Mouse (Mus musculus): ENCODE measurements around the gene Slc25a1. TPM values are rescaled to one million over a fixed set of nuclear protein-coding genes. Genes with fewer than 3 reads are reported as not detected.
"Not testable (repeated sequence)": the region's sequence is repeated elsewhere in the genome, so short reads cannot be mapped to it uniquely, and the experiment has no call there.

The Slc25a1 gene
- polyA plus RNA-seq (2012; rRNA removed): 110 and 126 TPM in 2 replicates

DNA sequence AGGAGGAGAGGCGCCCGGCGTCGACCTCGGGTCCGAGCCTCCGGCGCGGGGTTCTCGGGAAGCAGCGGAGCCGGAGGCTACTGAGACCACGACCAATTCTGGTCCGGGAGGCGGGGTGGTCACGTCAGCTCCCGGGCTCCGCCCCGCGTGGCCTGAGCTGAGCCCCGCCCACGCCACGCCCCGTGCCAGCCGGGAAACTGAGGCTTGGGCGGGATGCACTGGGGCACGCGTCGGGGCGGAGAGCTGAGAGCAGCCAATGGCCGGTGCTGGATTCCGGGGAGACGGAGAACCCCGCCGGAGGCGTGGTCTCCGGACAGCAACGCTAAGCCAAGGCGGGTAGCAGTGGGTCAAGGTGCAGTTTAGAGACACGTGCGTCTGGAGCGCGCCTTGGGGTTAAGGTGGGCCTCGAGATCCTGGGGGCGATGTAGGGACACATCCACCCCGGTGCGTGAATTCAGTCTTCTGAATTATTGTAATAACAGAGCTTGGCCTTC, at the start of gene Slc25a1:
Slc25a1 (minus strand) TSS at position 133 of the 494 bp plus-strand sequence.
- peak; percentile 89 for DNase-seq (ENCODE audit: low read depth)
- TF ChIP-seq CTCF (IDR thresholded peaks at IDR 0.05; ENCODE audit: borderline replicate concordance, extremely low read depth, insufficient read depth, insufficient read length) (no peak), POLR2A (IDR thresholded peaks at IDR 0.05; ENCODE audit: borderline replicate concordance, extremely low read depth, insufficient read depth, insufficient read length, poor library complexity, severe bottlenecking) (peak; percentile 19; the same call in 1 of the 2 replicates)

DNA sequence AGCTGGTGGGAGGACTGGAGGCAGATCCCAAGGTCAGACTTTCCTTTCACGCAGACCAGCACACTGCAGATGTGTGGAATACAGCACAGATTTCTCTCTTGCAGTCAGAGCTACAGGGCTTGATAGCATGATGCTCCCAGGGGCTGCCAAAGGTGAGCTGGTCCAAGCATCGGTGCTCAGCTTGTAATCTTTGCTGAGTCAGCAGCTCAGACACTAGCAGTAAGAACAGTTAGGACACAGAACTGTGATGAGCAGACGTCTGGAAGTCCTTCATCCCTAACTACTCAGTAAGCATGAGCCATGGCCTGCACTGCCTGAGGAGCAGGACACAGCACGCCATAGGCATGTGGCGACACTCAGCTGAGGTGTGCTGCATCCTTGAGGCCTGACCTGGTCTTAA, 43.8 kb upstream of the Slc25a1 start:
- DNase-seq (ENCODE audit: low read depth): no peak
- TF ChIP-seq CTCF (IDR thresholded peaks at IDR 0.05; ENCODE audit: borderline replicate concordance, extremely low read depth, insufficient read depth, insufficient read length): no peak
- TF ChIP-seq POLR2A (IDR thresholded peaks at IDR 0.05; ENCODE audit: borderline replicate concordance, extremely low read depth, insufficient read depth, insufficient read length, poor library complexity, severe bottlenecking): no peak

- no peak for TF ChIP-seq CTCF (IDR thresholded peaks at IDR 0.05; ENCODE audit: borderline replicate concordance, extremely low read depth, insufficient read depth, insufficient read length)
- TF ChIP-seq POLR2A (IDR thresholded peaks at IDR 0.05; ENCODE audit: borderline replicate concordance, extremely low read depth, insufficient read depth, insufficient read length, poor library complexity, severe bottlenecking): no peak
- DNase-seq (ENCODE audit: low read depth): no peak
Observed at GRCm38 (mm10) chr16:17962091-17962490, 34.1 kb upstream of the Slc25a1 start.

- DNase-seq (ENCODE audit: low read depth): not testable (repeated sequence)
Observed at GRCm38 (mm10) chr16:17956052-17956638, 28.1 kb upstream of the Slc25a1 start.

DNA sequence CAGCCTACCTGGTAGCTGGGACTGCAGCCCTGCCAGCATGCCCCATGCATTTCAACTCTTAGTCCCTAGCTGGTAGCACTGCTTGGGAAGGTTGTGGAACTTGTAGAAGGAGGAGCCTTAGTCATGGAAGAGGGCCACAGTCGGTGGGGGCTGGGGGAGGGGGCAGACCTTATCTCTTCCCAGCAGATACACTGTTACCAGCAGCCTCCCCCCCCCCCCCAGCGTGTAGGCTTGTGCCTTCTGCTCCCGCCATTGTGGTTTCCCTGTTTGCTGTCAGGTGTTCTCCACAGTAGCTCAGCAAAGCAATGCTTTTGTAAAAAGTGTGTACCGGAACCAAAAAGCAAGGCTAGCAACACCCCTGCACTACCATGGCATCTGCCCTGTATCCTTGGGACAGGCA, 23.6 kb upstream of the Slc25a1 start:
- DNase-seq (ENCODE audit: low read depth): no peak
- TF ChIP-seq POLR2A (IDR thresholded peaks at IDR 0.05; ENCODE audit: borderline replicate concordance, extremely low read depth, insufficient read depth, insufficient read length, poor library complexity, severe bottlenecking) (no peak), CTCF (IDR thresholded peaks at IDR 0.05; ENCODE audit: borderline replicate concordance, extremely low read depth, insufficient read depth, insufficient read length) (no peak)

GRCm38 (mm10) chr16:17950068-17950467, 22.0 kb upstream of the Slc25a1 start:
- peak; percentile 41 for DNase-seq (ENCODE audit: low read depth)
- TF ChIP-seq CTCF (IDR thresholded peaks at IDR 0.05; ENCODE audit: borderline replicate concordance, extremely low read depth, insufficient read depth, insufficient read length) (no peak), POLR2A (IDR thresholded peaks at IDR 0.05; ENCODE audit: borderline replicate concordance, extremely low read depth, insufficient read depth, insufficient read length, poor library complexity, severe bottlenecking) (no peak)

GRCm38 (mm10) chr16:17949421-17949877, 21.4 kb upstream of the Slc25a1 start:
- TF ChIP-seq CTCF (IDR thresholded peaks at IDR 0.05; ENCODE audit: borderline replicate concordance, extremely low read depth, insufficient read depth, insufficient read length): no peak
- TF ChIP-seq POLR2A (IDR thresholded peaks at IDR 0.05; ENCODE audit: borderline replicate concordance, extremely low read depth, insufficient read depth, insufficient read length, poor library complexity, severe bottlenecking): no peak
- DNase-seq (ENCODE audit: low read depth): peak; percentile 89

GRCm38 (mm10) chr16:17945081-17945831, 17.2 kb upstream of the Slc25a1 start:
- TF ChIP-seq CTCF (IDR thresholded peaks at IDR 0.05; ENCODE audit: borderline replicate concordance, extremely low read depth, insufficient read depth, insufficient read length): no peak
- TF ChIP-seq POLR2A (IDR thresholded peaks at IDR 0.05; ENCODE audit: borderline replicate concordance, extremely low read depth, insufficient read depth, insufficient read length, poor library complexity, severe bottlenecking): no peak
- peak; percentile 6 for DNase-seq (ENCODE audit: low read depth)

GRCm38 (mm10) chr16:17943466-17943865, 15.4 kb upstream of the Slc25a1 start:
- no peak for DNase-seq (ENCODE audit: low read depth)
- no peak for TF ChIP-seq POLR2A (IDR thresholded peaks at IDR 0.05; ENCODE audit: borderline replicate concordance, extremely low read depth, insufficient read depth, insufficient read length, poor library complexity, severe bottlenecking)
- no peak for TF ChIP-seq CTCF (IDR thresholded peaks at IDR 0.05; ENCODE audit: borderline replicate concordance, extremely low read depth, insufficient read depth, insufficient read length)

DNA sequence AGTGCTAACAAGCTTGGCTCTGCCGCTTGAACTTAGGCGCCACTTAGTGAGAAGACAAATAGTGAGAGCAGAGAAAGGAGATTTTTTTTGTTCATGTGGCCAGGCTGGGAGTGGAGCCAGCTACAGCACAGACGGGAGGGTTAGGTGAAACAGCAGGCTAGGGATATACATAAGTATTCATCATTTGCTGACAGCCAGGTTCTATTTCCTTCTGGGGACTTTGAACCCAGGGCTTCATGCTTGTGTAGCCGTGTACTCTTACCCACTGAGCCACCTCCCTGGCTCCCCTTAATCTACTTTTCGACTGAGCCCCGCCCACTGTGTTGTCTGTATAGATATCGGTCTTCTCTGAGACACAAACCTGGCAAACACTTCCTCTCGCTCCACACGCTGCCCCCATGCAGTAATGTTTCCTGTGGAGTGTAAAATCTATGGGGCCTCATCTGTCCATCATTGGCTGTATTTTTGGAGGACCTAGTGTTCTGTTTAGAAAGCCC, 11.3 kb upstream of the Slc25a1 start:
- no peak for TF ChIP-seq POLR2A (IDR thresholded peaks at IDR 0.05; ENCODE audit: borderline replicate concordance, extremely low read depth, insufficient read depth, insufficient read length, poor library complexity, severe bottlenecking)
- peak; percentile 53 for DNase-seq (ENCODE audit: low read depth)

DNA sequence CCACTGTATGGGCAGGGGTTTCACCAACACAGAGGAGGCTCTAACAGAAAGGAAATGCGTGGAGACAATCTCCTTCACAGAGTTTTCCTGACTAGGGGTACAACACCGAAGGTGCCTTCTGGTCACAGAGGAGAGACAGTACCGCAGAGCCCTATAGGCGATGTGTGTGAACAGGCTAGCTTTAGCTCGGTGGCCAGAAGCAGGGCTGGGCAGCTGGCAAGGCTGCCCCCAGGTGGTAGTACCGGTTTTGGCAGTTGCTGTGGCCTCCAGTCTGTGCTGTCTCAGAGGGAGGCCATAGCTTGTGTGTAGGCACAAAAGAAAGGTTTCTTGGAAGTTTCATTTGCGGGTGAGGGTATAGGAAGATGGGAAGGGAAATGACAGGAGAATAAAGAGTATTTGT, 10.8 kb upstream of the Slc25a1 start:
- DNase-seq (ENCODE audit: low read depth): peak; percentile 75
- TF ChIP-seq CTCF (IDR thresholded peaks at IDR 0.05; ENCODE audit: borderline replicate concordance, extremely low read depth, insufficient read depth, insufficient read length): peak; percentile 75
- TF ChIP-seq POLR2A (IDR thresholded peaks at IDR 0.05; ENCODE audit: borderline replicate concordance, extremely low read depth, insufficient read depth, insufficient read length, poor library complexity, severe bottlenecking): no peak

GRCm38 (mm10) chr16:17938187-17938586, 10.2 kb upstream of the Slc25a1 start:
- TF ChIP-seq CTCF (IDR thresholded peaks at IDR 0.05; ENCODE audit: borderline replicate concordance, extremely low read depth, insufficient read depth, insufficient read length) (no peak), POLR2A (IDR thresholded peaks at IDR 0.05; ENCODE audit: borderline replicate concordance, extremely low read depth, insufficient read depth, insufficient read length, poor library complexity, severe bottlenecking) (no peak)
- DNase-seq (ENCODE audit: low read depth): no peak
